Mouse (Mus musculus): ENCODE results near the gene Gm28553.
"Not testable (repeated sequence)": the region's sequence is repeated elsewhere in the genome, so short reads cannot be mapped to it uniquely, and the experiment has no call there.

Gm28553 gene

GRCm38 (mm10) chrY:48856197-48856596, at the start of gene Gm28553:
TSS of gene Gm28553 (plus strand) at chrY:48856497.
- not testable (repeated sequence) for DNase-seq
